ENCODE assay signal across 26 mouse cellular contexts in the genomic region with DNA sequence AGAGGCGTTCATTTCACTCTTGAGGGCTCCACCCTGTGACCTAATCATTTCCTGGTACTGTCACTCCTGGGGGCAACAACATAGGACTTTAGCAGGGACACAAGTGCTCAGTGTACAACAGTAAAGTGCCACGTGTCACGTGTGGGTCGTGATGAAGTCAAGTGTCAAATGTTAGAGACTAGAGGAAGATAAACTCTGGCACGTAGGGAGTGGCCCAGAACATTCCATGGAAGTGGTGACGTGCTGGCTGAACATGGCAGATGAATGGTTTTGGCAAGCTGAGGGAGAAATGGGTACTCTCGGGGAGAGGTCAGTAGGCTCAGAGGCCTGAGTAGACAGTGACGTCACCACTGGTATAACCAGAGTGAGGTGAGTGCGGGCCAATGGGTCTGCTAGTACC. TPM values are rescaled to one million over a fixed set of nuclear protein-coding genes. Genes with fewer than 3 reads are reported as not detected.
DNase-seq lines count a peak whose midpoint lies in the region; ATAC-seq and TF ChIP-seq lines count a peak whose summit lies in the region.
"Had no signal": no experiment of that assay in that cellular context is flagged by ENCODE, and none has a peak within 500 bp of the region (broad histone marks: within the 10 kb centered on the region; RNA-seq: fewer than 3 reads in every experiment).

No protein-coding gene starts in this region.

- ATAC-seq in heart, postnatal 0 days (ENCODE audit: insufficient read depth, low read depth) = peak; percentile 89
- ATAC-seq in heart, embryonic 11.5 days (replicated peaks; ENCODE audit: insufficient number of reproducible peaks, low FRiP score, low TSS enrichment) = no peak
- ATAC-seq in lung, postnatal 0 days = peak; percentile 89
- ATAC-seq: forebrain, embryonic 13.5 days; inflammation-experienced regulatory T-cells, adult 6 months; Patski had no signal

- H3K4me2 ChIP-seq in heart, postnatal 0 days (ENCODE audit: low read depth, low read length) = no peak overlapping the region
- H3K4me2 ChIP-seq in heart, embryonic 11.5 days = no peak overlapping the region
- H3K4me2 ChIP-seq in lung, postnatal 0 days (replicated peaks; ENCODE audit: low read depth, low read length) = no peak overlapping the region
- H3K4me2 ChIP-seq: forebrain, embryonic 13.5 days; hindbrain, embryonic 15.5 days; limb, embryonic 12.5 days; liver, embryonic 11.5 days; midbrain, embryonic 12.5 days; neural tube, embryonic 13.5 days had no signal

- no peak; the same call in 1 of the 2 replicates for TF ChIP-seq EP300 in heart, postnatal 0 days (IDR thresholded peaks at IDR 0.05; ENCODE audit: low read depth)
- peak; percentile 91 for TF ChIP-seq EP300 in lung, postnatal 0 days (IDR thresholded peaks at IDR 0.05)

- 30% methylated on average over 9 of the region's 9 CpGs for WGBS in heart, postnatal 0 days
- 49% methylated on average over 9 of the region's 9 CpGs for WGBS in heart, embryonic 11.5 days (ENCODE audit: insufficient replicate concordance)
- WGBS in lung, postnatal 0 days = 49% methylated on average over 9 of the region's 9 CpGs

- H3K9me3 ChIP-seq in heart, postnatal 0 days (replicated peaks; ENCODE audit: control insufficient read depth, low read length) = no peaks in the 10 kb centered on the region
- H3K9me3 ChIP-seq in heart, embryonic 11.5 days (replicated peaks; ENCODE audit: control insufficient read depth, low read length) = no peaks in the 10 kb centered on the region
- no peaks in the 10 kb centered on the region for H3K9me3 ChIP-seq in lung, postnatal 0 days (ENCODE audit: low read length)
- H3K9me3 ChIP-seq: forebrain, embryonic 13.5 days; hindbrain, embryonic 15.5 days; limb, embryonic 12.5 days; megakaryocyte, embryonic 14.5 days; midbrain, embryonic 12.5 days; neural tube, embryonic 13.5 days had no signal

- no peak overlapping the region for H3K9ac ChIP-seq in heart, postnatal 0 days (replicated peaks; ENCODE audit: low read depth, low read length)
- H3K9ac ChIP-seq in heart, embryonic 11.5 days (ENCODE audit: low read depth, low read length) = no peak overlapping the region
- no peak overlapping the region for H3K9ac ChIP-seq in lung, postnatal 0 days (replicated peaks; ENCODE audit: low read depth)
- H3K9ac ChIP-seq: forebrain, embryonic 13.5 days; hindbrain, embryonic 15.5 days; limb, embryonic 12.5 days; midbrain, embryonic 12.5 days; neural tube, embryonic 13.5 days had no signal

- H3K4me1 ChIP-seq in heart, postnatal 0 days (ENCODE audit: control insufficient read depth, insufficient read depth) = peaks cover 24% of the 10 kb centered on the region
- peaks cover 11% of the 10 kb centered on the region; the same call in 1 of the 2 replicates for H3K4me1 ChIP-seq in heart, embryonic 11.5 days (ENCODE audit: control insufficient read depth, insufficient read depth, low read length)
- no peaks in the 10 kb centered on the region for H3K4me1 ChIP-seq in lung, postnatal 0 days (ENCODE audit: insufficient read depth, low read depth, low read length)
- H3K4me1 ChIP-seq: forebrain, embryonic 13.5 days; hindbrain, embryonic 15.5 days; midbrain, embryonic 12.5 days; neural tube, embryonic 13.5 days had no signal

- TF ChIP-seq CTCF in heart, postnatal 0 days (IDR thresholded peaks at IDR 0.05; ENCODE audit: low read depth) = no peak
- no peak for TF ChIP-seq CTCF in lung, postnatal 0 days (IDR thresholded peaks at IDR 0.05)

- no peak overlapping the region for H3K4me3 ChIP-seq in heart, postnatal 0 days (ENCODE audit: low read depth, low read length)
- H3K4me3 ChIP-seq in heart, embryonic 11.5 days (ENCODE audit: low read depth, low read length) = no peak overlapping the region
- H3K4me3 ChIP-seq in lung, postnatal 0 days (ENCODE audit: low read depth, low read length) = no peak overlapping the region
- H3K4me3 ChIP-seq: forebrain, embryonic 13.5 days; hindbrain, embryonic 15.5 days; layer of hippocampus, adult 2 months; left cerebral cortex, adult 2 months; limb, embryonic 12.5 days; megakaryocyte, embryonic 14.5 days; midbrain, embryonic 12.5 days; neural tube, embryonic 13.5 days had no signal

- peak; percentile 93 for DNase-seq in heart, adult 11 months
- DNase-seq in heart, adult 9 months (ENCODE audit: low spot score in 2 of 2) = no peak
- peak; percentile 66 for DNase-seq in heart, postnatal 0 days (ENCODE audit: low spot score)
- DNase-seq in lung, postnatal 0 days (ENCODE audit: low spot score) = peak; percentile 68
- no peak for DNase-seq in lung, adult 18-20 months
- no peak for DNase-seq in urinary bladder, postnatal 4 days (ENCODE audit: low spot score in 2 of 2)
- DNase-seq: adrenal gland, postnatal 25 days; cerebellum, adult 8-10 months; gastrocnemius, postnatal 25 days; lung, postnatal 4 days; right cerebral cortex, postnatal 4 days; thymus, adult 2 months; thymus, postnatal 36 days had no signal

- H3K27ac ChIP-seq in heart, postnatal 0 days (ENCODE audit: low read depth) = no peak overlapping the region
- no peak overlapping the region for H3K27ac ChIP-seq in heart, embryonic 11.5 days (ENCODE audit: low read depth, low read length)
- no peak overlapping the region for H3K27ac ChIP-seq in lung, postnatal 0 days (ENCODE audit: low read length)
- H3K27ac ChIP-seq: forebrain, embryonic 13.5 days; hindbrain, embryonic 15.5 days; limb, embryonic 12.5 days; midbrain, embryonic 12.5 days; neural tube, embryonic 13.5 days had no signal

- H3K36me3 ChIP-seq in heart, postnatal 0 days (replicated peaks; ENCODE audit: control insufficient read depth, insufficient read depth, low read length) = no peaks in the 10 kb centered on the region
- no peaks in the 10 kb centered on the region for H3K36me3 ChIP-seq in heart, embryonic 11.5 days (ENCODE audit: control insufficient read depth, insufficient read depth, low read length)
- no peaks in the 10 kb centered on the region for H3K36me3 ChIP-seq in lung, postnatal 0 days (ENCODE audit: insufficient read depth, low read length)
- H3K36me3 ChIP-seq: hindbrain, embryonic 15.5 days; limb, embryonic 12.5 days; midbrain, embryonic 12.5 days; neural tube, embryonic 13.5 days had no signal

- H3K27me3 ChIP-seq in heart, postnatal 0 days (ENCODE audit: control insufficient read depth, insufficient read depth, low read length) = no peaks in the 10 kb centered on the region
- no peaks in the 10 kb centered on the region for H3K27me3 ChIP-seq in heart, embryonic 11.5 days (ENCODE audit: control insufficient read depth, insufficient read depth, low read length)
- no peaks in the 10 kb centered on the region for H3K27me3 ChIP-seq in lung, postnatal 0 days (replicated peaks; ENCODE audit: insufficient read depth, low read length)
- H3K27me3 ChIP-seq: forebrain, embryonic 13.5 days; hindbrain, embryonic 15.5 days; limb, embryonic 12.5 days; megakaryocyte, embryonic 14.5 days; midbrain, embryonic 12.5 days; neural tube, embryonic 13.5 days; Patski had no signal

RNA-seq across cellular contexts. Expression of gene Chn2, which starts 45.7 kb away (rescaled TPM):
- total RNA-seq in heart, postnatal 0 days (2014; rRNA removed; ENCODE audit: low replicate concordance) = 1.0 and 12.2 TPM in 2 replicates
- polyA plus RNA-seq in heart, postnatal 0 days (2015; fragmentation: Nextera tagmentation; extraction: Ambion mirVana) = 2.0 and 2.6 TPM in 2 replicates
- 5.9 and 6.2 TPM in 2 replicates for polyA plus RNA-seq in heart, embryonic 11.5 days (2014; fragmentation: Nextera tagmentation; extraction: Ambion mirVana)
- polyA plus RNA-seq in lung, postnatal 0 days (2015; fragmentation: Nextera tagmentation; extraction: Ambion mirVana) = 6.8 and 7.0 TPM in 2 replicates
- total RNA-seq: MEL had no signal

Comparison
In these comparisons a context has a peak if more than half of its experiments do, and no peak if none do; other contexts are left out.
1. DNase-seq: peak in heart, adult 11 months (single experiment), heart, postnatal 0 days (single experiment) and lung, postnatal 0 days (single experiment); none in heart, adult 9 months (0 of 2), lung, adult 18-20 months (0 of 2) and urinary bladder, postnatal 4 days (0 of 2).